Mouse (Mus musculus): Measurements from ENCODE around the gene Stx3.

The Stx3 gene

GRCm38 (mm10) chr19:11807822-11808221, 11.4 kb downstream of the Stx3 start:
- no peak for DNase-seq (ENCODE audit: low spot score)

GRCm38 (mm10) chr19:11807251-11807650, 12.0 kb downstream of the Stx3 start:
- DNase-seq (ENCODE audit: low spot score) = no peak

GRCm38 (mm10) chr19:11804423-11804822, 14.8 kb downstream of the Stx3 start:
- DNase-seq (ENCODE audit: low spot score) = no peak

GRCm38 (mm10) chr19:11800531-11801315, 18.5 kb downstream of the Stx3 start:
- no peak for DNase-seq (ENCODE audit: low spot score)

GRCm38 (mm10) chr19:11794447-11794846, 24.8 kb downstream of the Stx3 start:
- DNase-seq (ENCODE audit: low spot score) = no peak

GRCm38 (mm10) chr19:11793741-11794359, 25.4 kb downstream of the Stx3 start:
- no peak for DNase-seq (ENCODE audit: low spot score)

- DNase-seq (ENCODE audit: low spot score) = no peak
Observed at GRCm38 (mm10) chr19:11791825-11792224, 27.4 kb downstream of the Stx3 start.

GRCm38 (mm10) chr19:11788876-11789275, 30.3 kb downstream of the Stx3 start:
- DNase-seq (ENCODE audit: low spot score) = no peak

GRCm38 (mm10) chr19:11787826-11788225, 31.4 kb downstream of the Stx3 start:
- no peak for DNase-seq (ENCODE audit: low spot score)

- no peak for DNase-seq (ENCODE audit: low spot score)
Observed at GRCm38 (mm10) chr19:11785409-11786154, 33.6 kb downstream of the Stx3 start.

- DNase-seq (ENCODE audit: low spot score) = peak; percentile 65
Observed at GRCm38 (mm10) chr19:11777191-11777865, 41.9 kb downstream of the Stx3 start.

- peak; percentile 87 for DNase-seq (ENCODE audit: low spot score)
Observed at GRCm38 (mm10) chr19:11770205-11770892, 48.9 kb downstream of the Stx3 start, which contains the start of gene Mrpl16. Gene Mrpl16, plus strand, starts transcription at chr19:11770391.

GRCm38 (mm10) chr19:11769257-11769920, 49.8 kb downstream of the Stx3 start:
- DNase-seq (ENCODE audit: low spot score) = no peak

GRCm38 (mm10) chr19:11768163-11768562, 51.0 kb downstream of the Stx3 start:
- peak; percentile 37 for DNase-seq (ENCODE audit: low spot score)

- no peak for DNase-seq (ENCODE audit: low spot score)
Observed at GRCm38 (mm10) chr19:11766413-11766812, 52.8 kb downstream of the Stx3 start.

GRCm38 (mm10) chr19:11765059-11765458, 54.1 kb downstream of the Stx3 start:
- DNase-seq (ENCODE audit: low spot score) = no peak

GRCm38 (mm10) chr19:11747298-11747697, 71.9 kb downstream of the Stx3 start, which contains the start of gene Gif:
Gene Gif, plus strand, starts transcription at chr19:11747554.
- DNase-seq (ENCODE audit: low spot score) = no peak

- no peak for DNase-seq (ENCODE audit: low spot score)
Observed at GRCm38 (mm10) chr19:11745680-11746079, 73.5 kb downstream of the Stx3 start.

GRCm38 (mm10) chr19:11736455-11736854, 82.7 kb downstream of the Stx3 start:
- no peak for DNase-seq (ENCODE audit: low spot score)

GRCm38 (mm10) chr19:11730278-11730677, 88.9 kb downstream of the Stx3 start:
- no peak for DNase-seq (ENCODE audit: low spot score)

- no peak for DNase-seq (ENCODE audit: low spot score)
Observed at GRCm38 (mm10) chr19:11727304-11727703, 91.9 kb downstream of the Stx3 start.
